ENCODE assay signal across 17 mouse cellular contexts in genomic region chr1:178217157-178217556, GRCm38 (mm10).
"Had no signal": no experiment of that assay in that cellular context is flagged by ENCODE, and none has a peak within 500 bp of the region (broad histone marks: within the 10 kb centered on the region; RNA-seq: fewer than 3 reads in every experiment).

No protein-coding gene starts in this region.

- ATAC-seq: midbrain, embryonic 15.5 days had no signal

- H3K4me2 ChIP-seq: limb, embryonic 12.5 days; liver, embryonic 13.5 days; midbrain, embryonic 11.5 days; midbrain, embryonic 15.5 days; neural tube, embryonic 13.5 days; stomach, embryonic 15.5 days had no signal

- H3K9ac ChIP-seq: limb, embryonic 12.5 days; liver, embryonic 13.5 days; midbrain, embryonic 15.5 days; neural tube, embryonic 13.5 days; stomach, embryonic 15.5 days had no signal

- H3K27ac ChIP-seq: limb, embryonic 12.5 days; liver, embryonic 13.5 days; midbrain, embryonic 15.5 days; neural tube, embryonic 13.5 days; stomach, embryonic 15.5 days had no signal

- H3K36me3 ChIP-seq: limb, embryonic 12.5 days; liver, embryonic 13.5 days; midbrain, embryonic 15.5 days; neural tube, embryonic 13.5 days; stomach, embryonic 15.5 days had no signal

- H3K4me3 ChIP-seq: limb, embryonic 12.5 days; liver, embryonic 13.5 days; midbrain, embryonic 15.5 days; neural tube, embryonic 13.5 days; stomach, embryonic 15.5 days had no signal

- H3K9me3 ChIP-seq: limb, embryonic 12.5 days; liver, embryonic 13.5 days; midbrain, embryonic 15.5 days; neural tube, embryonic 13.5 days; stomach, embryonic 15.5 days had no signal

- H3K4me1 ChIP-seq: limb, embryonic 12.5 days; midbrain, embryonic 15.5 days; neural tube, embryonic 13.5 days; stomach, embryonic 15.5 days had no signal

- DNase-seq: kidney, adult 2 months; kidney, postnatal 36 days; layer of hippocampus, adult 9-11 months; layer of hippocampus, postnatal 36 days; liver; liver, embryonic 13.5 days; lung, adult 18-20 months; lung, postnatal 4 days; retina, postnatal 1 day; right cerebral cortex, postnatal 4 days; spleen, adult 18-20 months; thymus, postnatal 36 days had no signal

- H3K27me3 ChIP-seq: limb, embryonic 12.5 days; liver, embryonic 13.5 days; midbrain, embryonic 15.5 days; neural tube, embryonic 13.5 days; stomach, embryonic 15.5 days had no signal
